Mouse (Mus musculus) embryonic facial prominence, embryonic 14.5 days (tissue): ENCODE data around the gene Ifih1. TPM values are rescaled to one million over a fixed set of nuclear protein-coding genes. Genes with fewer than 3 reads are reported as not detected.
A peak's percentile ranks its signal among the peaks of the same experiment; 100 is the strongest.

Source experiments
- ATAC-seq: fragments of 200-750 bp; cut with Nextera tagmentation; 2 replicates; pipeline ENCODE4 v1.8.0; 2017; ENCODE audit warnings: low read depth, moderate number of reproducible peaks, moderate TSS enrichment
- DNase-seq: peaks from one replicate; pipeline ENCODE4 v3.0.0-alpha.2; 2015; ENCODE audit warnings: low spot score
- H3K27ac ChIP-seq: fragments of 300-500 bp; sonication (generic); replicated peaks from 2 replicates; pipeline ENCODE4 v1.5.1; 2014; ENCODE audit warnings: low read depth, mild to moderate bottlenecking, low read length, moderate library complexity
- H3K27me3 ChIP-seq: fragments of 300-500 bp; sonication (generic); replicated peaks from 2 replicates; pipeline ENCODE4 v1.6.1; 2014; ENCODE audit warnings: low read length; ENCODE audit not compliant: control insufficient read depth, insufficient read depth
- H3K36me3 ChIP-seq: fragments of 300-500 bp; sonication (generic); 2 replicates; pipeline ENCODE4 v1.6.1; 2014; ENCODE audit warnings: low read length, mixed read lengths; ENCODE audit not compliant: control insufficient read depth, insufficient read depth
- H3K4me1 ChIP-seq: fragments of 300-500 bp; sonication (generic); 2 replicates; pipeline ENCODE4 v1.6.1; 2014; ENCODE audit warnings: antibody characterized with exemption, low read length; ENCODE audit not compliant: control insufficient read depth, insufficient read depth
- H3K4me2 ChIP-seq: fragments of 300-500 bp; sonication (generic); 2 replicates; pipeline ENCODE4 v1.6.1; 2014; ENCODE audit warnings: low read depth, mild to moderate bottlenecking, low read length, moderate library complexity, mixed read lengths
- H3K4me3 ChIP-seq: fragments of 300-500 bp; sonication (generic); 2 replicates; pipeline ENCODE4 v1.5.1; 2014; ENCODE audit warnings: low read depth, mild to moderate bottlenecking, low read length
- H3K9ac ChIP-seq: fragments of 300-500 bp; sonication (generic); 2 replicates; pipeline ENCODE4 v1.6.1; 2014; ENCODE audit warnings: low read depth, mild to moderate bottlenecking, low read length, moderate library complexity, mixed read lengths
- H3K9me3 ChIP-seq: fragments of 300-500 bp; sonication (generic); 2 replicates; pipeline ENCODE4 v1.6.1; 2016; ENCODE audit warnings: low read length; ENCODE audit not compliant: control insufficient read depth
- WGBS: fragments of 180-500 bp; shearing (Covaris S2); extraction: QIAGEN DNeasy Blood & Tissue Kit; methylation state at CpG from one replicate; pipeline ENCODE4 v1.1.7; 2014; 5-methylcytosine and 5-hydroxymethylcytosine counted together
- polyA plus RNA-seq: library from polyadenylated mRNA; unstranded; fragments of >200 nt; fragmentation: Nextera tagmentation; extraction: Ambion mirVana; gene quantifications from 2 replicates; pipeline ENCODE4 v1.2.1, GENCODE M21; 2014

Gene Ifih1
- polyA plus RNA-seq, 1 experiment from 2014 or later = 2.9 TPM

DNA sequence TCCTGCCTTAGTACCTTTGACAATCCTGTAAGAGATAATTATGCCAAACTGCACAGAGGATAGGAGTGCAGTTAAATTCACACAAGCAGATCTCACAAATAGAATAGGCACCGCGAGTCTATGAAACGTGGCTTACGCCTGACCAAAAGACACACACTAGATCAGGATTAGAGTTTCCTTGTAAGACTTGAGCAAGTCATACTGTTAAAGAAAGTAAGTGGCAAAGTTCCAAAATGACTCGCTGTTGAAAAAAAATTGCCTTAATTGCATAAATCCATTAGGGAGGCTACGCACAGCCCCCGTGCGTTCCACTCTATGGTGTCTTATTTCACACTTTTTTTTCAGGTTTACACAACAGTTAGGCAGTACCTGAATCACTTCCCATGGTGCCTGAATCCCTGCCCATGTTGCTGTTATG is 23.0 kb downstream of the Ifih1 start:
- DNase-seq (peak; percentile 67), ATAC-seq (peak; percentile 74; the same call in 1 of the 2 replicates)
- Histone ChIP-seq H3K9me3 (no peaks in the 10 kb centered on the region), H3K4me3 (no peak overlapping the region), H3K4me1 (0 out of 2 replicates have a peak, but pooled peaks cover 3% of the 10 kb centered on the region), H3K27ac (no peak overlapping the region), H3K9ac (no peak overlapping the region), H3K27me3 (no peaks in the 10 kb centered on the region), H3K36me3 (no peaks in the 10 kb centered on the region), H3K4me2 (no peak overlapping the region)
- 53% methylated on average over 8 of the region's 8 CpGs for WGBS

DNA sequence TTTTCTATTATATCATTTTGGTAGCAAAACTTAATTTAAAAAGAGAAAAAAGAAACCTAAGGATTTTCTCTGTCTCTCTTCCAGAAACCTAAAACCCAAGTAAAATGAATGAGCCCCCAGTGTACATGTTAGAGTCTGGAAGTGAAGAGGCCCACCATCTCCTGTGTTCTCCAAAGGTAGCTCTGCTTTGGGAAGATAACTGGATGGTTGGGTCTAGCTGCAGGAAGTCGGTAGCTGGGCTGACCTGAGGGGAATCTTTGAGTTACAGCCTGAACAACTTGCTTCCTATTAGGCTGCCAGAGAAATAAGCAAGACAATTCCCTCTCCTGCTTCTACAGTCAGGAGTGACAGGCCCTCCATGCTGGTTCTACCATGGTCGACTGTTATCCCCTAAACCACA is 26.4 kb downstream of the Ifih1 start:
- 0 out of 2 replicates have a peak, but pooled peaks cover 3% of the 10 kb centered on the region for H3K4me1 ChIP-seq
- no peak overlapping the region for H3K9ac ChIP-seq
- no peak for ATAC-seq
- no peaks in the 10 kb centered on the region for H3K36me3 ChIP-seq
- no peak for DNase-seq
- H3K4me3 ChIP-seq = no peak overlapping the region
- H3K27me3 ChIP-seq = no peaks in the 10 kb centered on the region
- no peak overlapping the region for H3K27ac ChIP-seq
- WGBS = 48% methylated on average over 2 of the region's 2 CpGs
- H3K4me2 ChIP-seq = no peak overlapping the region
- H3K9me3 ChIP-seq = no peaks in the 10 kb centered on the region

DNA sequence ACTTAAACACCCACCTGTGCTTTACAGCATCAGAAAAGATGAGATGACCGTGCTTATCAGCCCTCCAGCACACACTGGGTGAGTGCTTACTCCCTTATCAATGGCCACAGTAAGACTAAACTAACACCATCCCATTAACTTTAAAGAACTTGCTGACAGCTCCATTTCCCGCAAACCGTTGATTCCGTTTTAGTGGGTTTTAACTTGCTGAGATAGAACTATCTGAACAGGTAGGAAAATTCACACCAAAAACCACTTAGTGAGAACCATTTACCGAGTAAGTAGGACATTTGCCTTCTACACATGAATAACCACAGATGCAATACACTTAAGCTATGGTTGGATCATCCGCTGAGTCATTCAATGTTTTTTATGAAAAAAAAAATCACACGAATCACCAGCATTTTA is 27.1 kb downstream of the Ifih1 start:
- ATAC-seq = no peak

DNA sequence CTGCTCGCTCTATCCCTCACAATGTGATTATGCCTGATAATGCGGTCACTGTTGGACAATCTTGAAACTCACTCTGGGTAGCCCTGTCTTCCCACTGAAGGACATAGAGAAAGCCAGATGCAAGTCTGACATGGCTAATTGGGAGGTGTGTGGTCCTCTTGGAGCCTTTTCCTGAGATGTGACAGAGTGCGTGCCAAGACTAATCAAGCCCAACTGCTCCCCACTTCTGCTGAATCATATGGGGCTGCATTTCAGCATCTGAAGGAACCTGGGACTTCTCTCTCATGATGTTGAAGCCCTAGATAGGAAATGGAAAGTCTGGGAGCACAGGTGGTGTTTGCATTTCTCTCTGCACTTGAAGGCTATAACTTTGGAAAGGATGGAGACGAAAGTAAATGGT is 32.9 kb downstream of the Ifih1 start:
- no peak overlapping the region for H3K4me2 ChIP-seq
- H3K27me3 ChIP-seq = no peaks in the 10 kb centered on the region
- H3K4me3 ChIP-seq = no peak overlapping the region
- DNase-seq = no peak
- no peaks in the 10 kb centered on the region for H3K36me3 ChIP-seq
- no peaks in the 10 kb centered on the region for H3K9me3 ChIP-seq
- no peak overlapping the region for H3K9ac ChIP-seq
- no peak overlapping the region for H3K27ac ChIP-seq
- H3K4me1 ChIP-seq = no peaks in the 10 kb centered on the region
- 86% methylated on average over 4 of the region's 4 CpGs for WGBS
- no peak for ATAC-seq

More for the DNA sequence above, 27.1 kb downstream of the Ifih1 start:
- no peak overlapping the region for H3K4me3 ChIP-seq
- no peaks in the 10 kb centered on the region for H3K27me3 ChIP-seq
- no peak for DNase-seq
- H3K36me3 ChIP-seq = no peaks in the 10 kb centered on the region
- H3K4me2 ChIP-seq = no peak overlapping the region
- no peak overlapping the region for H3K27ac ChIP-seq
- 0 out of 2 replicates have a peak, but pooled peaks cover 3% of the 10 kb centered on the region for H3K4me1 ChIP-seq
- H3K9ac ChIP-seq = no peak overlapping the region
- no peaks in the 10 kb centered on the region for H3K9me3 ChIP-seq
- WGBS = 79% methylated on average over 7 of the region's 7 CpGs

DNA sequence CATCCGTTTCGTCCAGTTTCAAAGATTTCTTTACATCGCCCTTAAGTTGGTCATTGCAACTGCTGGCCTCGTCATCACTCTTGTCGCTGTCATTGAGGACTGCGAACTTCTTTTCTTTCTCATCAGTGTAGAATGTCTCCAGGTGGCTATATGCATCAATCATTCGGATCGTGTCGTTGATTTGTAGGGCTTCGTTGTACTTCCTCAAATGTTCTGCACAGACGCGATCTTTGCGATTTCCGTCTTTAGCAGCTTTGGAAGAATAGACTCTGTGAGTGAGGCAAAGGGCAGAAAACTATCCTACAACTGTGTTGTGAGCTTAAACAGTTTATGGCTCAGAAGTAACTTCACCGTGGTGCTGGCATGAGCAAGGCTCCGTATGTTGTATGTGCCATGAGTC is 39.9 kb downstream of the Ifih1 start:
- Histone ChIP-seq H3K27ac (no peak overlapping the region), H3K4me3 (no peak overlapping the region), H3K9me3 (no peaks in the 10 kb centered on the region), H3K9ac (no peak overlapping the region), H3K27me3 (no peaks in the 10 kb centered on the region), H3K36me3 (no peaks in the 10 kb centered on the region), H3K4me1 (no peaks in the 10 kb centered on the region), H3K4me2 (no peak overlapping the region)
- DNase-seq (no peak), ATAC-seq (no peak)
- WGBS = 89% methylated on average over 16 of the region's 16 CpGs

DNA sequence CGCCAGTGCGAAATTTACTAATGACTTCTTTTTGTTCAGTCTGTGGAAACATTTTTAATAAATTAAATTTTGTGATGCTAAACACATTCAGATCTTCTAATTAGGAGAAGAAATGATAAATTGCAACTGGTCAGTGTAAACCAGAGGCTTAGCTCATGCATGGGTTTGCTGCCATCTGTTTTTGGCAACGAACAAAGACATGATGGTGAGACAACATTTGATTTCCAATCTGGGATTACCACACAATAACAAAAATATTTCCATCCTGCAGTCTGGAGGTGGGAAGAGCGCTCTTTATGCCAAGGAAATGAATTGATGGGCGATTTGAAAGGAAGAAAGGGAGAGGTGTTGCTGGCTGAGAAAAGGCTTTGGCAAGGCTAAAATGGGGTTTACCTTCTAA is 42.5 kb downstream of the Ifih1 start:
- Histone ChIP-seq H3K27ac (no peak overlapping the region), H3K4me2 (no peak overlapping the region), H3K9ac (no peak overlapping the region), H3K27me3 (no peaks in the 10 kb centered on the region), H3K4me3 (no peak overlapping the region), H3K36me3 (no peaks in the 10 kb centered on the region), H3K9me3 (no peaks in the 10 kb centered on the region), H3K4me1 (no peaks in the 10 kb centered on the region)
- DNase-seq (no peak), ATAC-seq (no peak)
- 90% methylated on average over 5 of the region's 5 CpGs for WGBS

DNA sequence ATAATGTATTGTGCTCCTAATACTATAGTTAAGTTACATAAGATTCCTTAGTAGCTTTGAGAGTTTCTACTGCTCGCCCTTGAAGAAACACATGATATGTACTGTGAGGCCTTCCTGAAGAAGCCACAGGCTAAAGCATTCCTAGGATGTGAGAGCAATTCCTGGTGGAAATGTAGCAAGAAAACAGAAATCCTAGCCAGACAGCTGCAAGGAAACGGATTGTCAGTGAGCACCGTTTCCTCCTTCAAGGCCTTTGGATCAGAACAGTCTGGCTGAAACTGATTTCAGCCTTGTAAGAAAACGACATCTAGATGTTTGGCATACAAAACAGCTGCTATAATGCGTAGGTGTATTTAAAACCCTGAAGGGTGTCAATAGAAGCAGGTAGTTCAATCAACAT is 49.5 kb downstream of the Ifih1 start:
- ATAC-seq = no peak
- Histone ChIP-seq H3K27ac (no peak overlapping the region), H3K4me2 (no peak overlapping the region), H3K36me3 (no peaks in the 10 kb centered on the region), H3K4me3 (no peak overlapping the region), H3K27me3 (no peaks in the 10 kb centered on the region), H3K9ac (no peak overlapping the region), H3K9me3 (no peaks in the 10 kb centered on the region), H3K4me1 (no peaks in the 10 kb centered on the region)
- 78% methylated on average over 5 of the region's 5 CpGs for WGBS
- peak; percentile 51 for DNase-seq

DNA sequence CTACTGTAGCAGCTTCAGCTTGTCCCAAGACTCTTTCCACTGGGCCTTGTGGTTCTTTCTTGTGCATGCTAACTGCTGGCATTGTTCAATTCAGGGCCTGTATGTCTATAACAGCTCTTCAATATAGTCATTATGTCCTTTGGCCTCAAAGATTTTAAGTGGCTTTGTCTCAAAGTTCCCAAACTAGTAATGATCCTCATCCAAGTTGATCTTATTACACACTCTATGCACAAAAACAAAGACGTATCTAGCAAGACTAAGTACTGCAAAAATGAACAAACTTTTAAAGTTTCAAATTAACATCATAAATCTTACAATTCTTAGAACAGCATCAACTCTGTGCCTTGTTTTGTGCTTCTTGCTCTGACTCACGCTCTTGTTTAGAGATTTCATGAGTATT is 51.6 kb downstream of the Ifih1 start:
- H3K4me1 ChIP-seq = no peaks in the 10 kb centered on the region
- H3K27ac ChIP-seq = no peak overlapping the region; the same call in 1 of the 2 replicates
- ATAC-seq (no peak), DNase-seq (no peak)
- H3K4me2 ChIP-seq = no peak overlapping the region
- no peaks in the 10 kb centered on the region for H3K36me3 ChIP-seq
- H3K9me3 ChIP-seq = no peaks in the 10 kb centered on the region
- no peaks in the 10 kb centered on the region for H3K27me3 ChIP-seq
- no peak overlapping the region for H3K9ac ChIP-seq
- 78% methylated on average over 2 of the region's 2 CpGs for WGBS
- H3K4me3 ChIP-seq = no peak overlapping the region

DNA sequence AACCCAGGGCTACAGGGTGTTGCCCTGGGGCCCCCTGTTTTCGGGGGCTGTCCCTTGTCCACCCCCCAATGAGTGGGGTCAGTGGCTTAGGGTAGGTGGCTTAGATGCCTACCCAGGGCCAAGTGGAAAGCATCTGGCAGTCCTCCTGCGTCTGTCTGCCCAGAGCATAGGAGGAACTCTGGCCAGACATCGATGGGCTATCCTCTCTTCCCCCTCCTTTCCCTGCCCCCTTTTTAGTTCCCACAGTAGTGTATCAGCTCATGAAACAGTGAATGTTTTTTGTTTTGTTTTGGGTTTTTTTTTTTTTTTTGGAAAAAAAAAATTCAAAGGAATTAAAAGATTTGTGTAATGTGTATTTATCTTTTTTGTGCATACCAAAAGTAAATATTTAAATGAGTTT is 54.5 kb downstream of the Ifih1 start:
- Histone ChIP-seq H3K27me3 (no peaks in the 10 kb centered on the region), H3K4me3 (no peak overlapping the region), H3K27ac (no peak overlapping the region), H3K9ac (no peak overlapping the region), H3K4me1 (no peaks in the 10 kb centered on the region), H3K36me3 (no peaks in the 10 kb centered on the region), H3K9me3 (no peaks in the 10 kb centered on the region), H3K4me2 (no peak overlapping the region)
- DNase-seq (no peak), ATAC-seq (no peak)
- 84% methylated on average over 3 of the region's 3 CpGs for WGBS
